Mouse (Mus musculus) embryonic facial prominence, embryonic 14.5 days (tissue): Measurements from ENCODE around the gene Gm21119. TPM values are rescaled to one million over a fixed set of nuclear protein-coding genes. Genes with fewer than 3 reads are reported as not detected.
"Not testable (repeated sequence)": the region's sequence is repeated elsewhere in the genome, so short reads cannot be mapped to it uniquely, and the experiment has no call there.

Source experiments
- ATAC-seq: fragments of 200-750 bp; cut with Nextera tagmentation; 2 replicates; pipeline ENCODE4 v1.8.0; 2017; ENCODE audit warnings: low read depth, moderate number of reproducible peaks, moderate TSS enrichment
- DNase-seq: peaks from one replicate; pipeline ENCODE4 v3.0.0-alpha.2; 2015; ENCODE audit warnings: low spot score
- H3K27ac ChIP-seq: fragments of 300-500 bp; sonication (generic); replicated peaks from 2 replicates; pipeline ENCODE4 v1.5.1; 2014; ENCODE audit warnings: low read depth, mild to moderate bottlenecking, low read length, moderate library complexity
- H3K27me3 ChIP-seq: fragments of 300-500 bp; sonication (generic); replicated peaks from 2 replicates; pipeline ENCODE4 v1.6.1; 2014; ENCODE audit warnings: low read length; ENCODE audit not compliant: control insufficient read depth, insufficient read depth
- H3K36me3 ChIP-seq: fragments of 300-500 bp; sonication (generic); 2 replicates; pipeline ENCODE4 v1.6.1; 2014; ENCODE audit warnings: low read length, mixed read lengths; ENCODE audit not compliant: control insufficient read depth, insufficient read depth
- H3K4me1 ChIP-seq: fragments of 300-500 bp; sonication (generic); 2 replicates; pipeline ENCODE4 v1.6.1; 2014; ENCODE audit warnings: antibody characterized with exemption, low read length; ENCODE audit not compliant: control insufficient read depth, insufficient read depth
- H3K4me2 ChIP-seq: fragments of 300-500 bp; sonication (generic); 2 replicates; pipeline ENCODE4 v1.6.1; 2014; ENCODE audit warnings: low read depth, mild to moderate bottlenecking, low read length, moderate library complexity, mixed read lengths
- H3K4me3 ChIP-seq: fragments of 300-500 bp; sonication (generic); 2 replicates; pipeline ENCODE4 v1.5.1; 2014; ENCODE audit warnings: low read depth, mild to moderate bottlenecking, low read length
- H3K9ac ChIP-seq: fragments of 300-500 bp; sonication (generic); 2 replicates; pipeline ENCODE4 v1.6.1; 2014; ENCODE audit warnings: low read depth, mild to moderate bottlenecking, low read length, moderate library complexity, mixed read lengths
- H3K9me3 ChIP-seq: fragments of 300-500 bp; sonication (generic); 2 replicates; pipeline ENCODE4 v1.6.1; 2016; ENCODE audit warnings: low read length; ENCODE audit not compliant: control insufficient read depth
- WGBS: fragments of 180-500 bp; shearing (Covaris S2); extraction: QIAGEN DNeasy Blood & Tissue Kit; methylation state at CpG from one replicate; pipeline ENCODE4 v1.1.7; 2014; 5-methylcytosine and 5-hydroxymethylcytosine counted together
- polyA plus RNA-seq: library from polyadenylated mRNA; unstranded; fragments of >200 nt; fragmentation: Nextera tagmentation; extraction: Ambion mirVana; gene quantifications from 2 replicates; pipeline ENCODE4 v1.2.1, GENCODE M21; 2014

The Gm21119 gene
- polyA plus RNA-seq, 1 experiment from 2014 or later, result not detected

- not testable (repeated sequence) for H3K9me3 ChIP-seq, DNase-seq, H3K27me3 ChIP-seq, H3K9ac ChIP-seq, ATAC-seq, H3K36me3 ChIP-seq, H3K4me2 ChIP-seq, H3K4me1 ChIP-seq, H3K4me3 ChIP-seq, H3K27ac ChIP-seq
- 59% methylated on average over 1 of the region's 1 CpGs for WGBS
These were observed 16.0 kb downstream of the Gm21119 start for GRCm38 (mm10) chr8:20630766-20631165.

DNA sequence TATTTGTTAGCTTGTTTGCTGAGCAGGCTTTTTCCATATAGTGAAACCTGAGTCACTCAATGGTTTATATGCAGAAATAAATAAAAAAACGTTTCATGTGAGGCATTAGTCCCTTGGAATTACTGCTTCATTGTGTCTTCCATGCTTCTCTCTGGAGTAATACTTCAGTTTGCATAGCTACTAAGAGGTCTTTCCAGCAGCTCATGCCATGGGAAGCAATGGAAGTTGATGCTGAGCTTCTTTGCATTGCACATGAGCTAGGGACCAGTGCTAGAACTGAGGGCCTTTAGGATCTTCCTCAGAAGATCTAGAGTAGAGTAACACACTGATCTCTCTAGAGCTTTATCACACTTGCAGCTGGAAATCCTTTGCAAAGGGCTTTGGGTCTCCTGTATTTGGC, 23.2 kb downstream of the Gm21119 start:
- not testable (repeated sequence) for H3K4me3 ChIP-seq, H3K9ac ChIP-seq, H3K4me2 ChIP-seq, H3K27me3 ChIP-seq, H3K4me1 ChIP-seq, DNase-seq, H3K9me3 ChIP-seq, H3K36me3 ChIP-seq, H3K27ac ChIP-seq, ATAC-seq
- no CpG with 5 or more reads among the region's 1 CpGs for WGBS

- not testable (repeated sequence) for H3K9ac ChIP-seq, DNase-seq, H3K4me1 ChIP-seq, H3K36me3 ChIP-seq, ATAC-seq, H3K27ac ChIP-seq, H3K27me3 ChIP-seq, H3K4me3 ChIP-seq, H3K9me3 ChIP-seq, H3K4me2 ChIP-seq
- no CpG with 5 or more reads among the region's 1 CpGs for WGBS
These were observed 28.8 kb downstream of the Gm21119 start for GRCm38 (mm10) chr8:20643536-20643935.

DNA sequence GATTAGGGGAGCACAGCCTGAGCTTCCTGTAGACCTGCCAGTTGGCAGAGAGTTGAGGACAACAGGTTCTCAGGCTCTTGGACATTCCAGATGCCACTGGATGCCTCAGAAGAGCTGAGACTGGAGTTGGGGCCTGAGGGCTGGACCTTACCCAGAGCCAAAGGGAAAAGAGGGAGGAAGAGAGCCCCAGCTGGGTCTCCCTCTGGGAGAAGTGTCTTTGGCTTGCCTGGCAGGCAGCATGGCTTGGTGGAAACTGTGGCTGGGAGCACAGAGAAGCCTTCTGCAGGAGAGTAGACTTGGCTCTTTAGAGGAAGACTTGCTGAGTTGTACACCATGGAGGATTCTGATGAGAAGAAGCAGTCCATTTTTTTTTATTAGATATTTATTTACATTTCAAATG, 38.3 kb downstream of the Gm21119 start:
- not testable (repeated sequence) for H3K4me3 ChIP-seq, H3K27me3 ChIP-seq, DNase-seq, H3K9me3 ChIP-seq, H3K27ac ChIP-seq, ATAC-seq, H3K4me1 ChIP-seq, H3K9ac ChIP-seq, H3K4me2 ChIP-seq, H3K36me3 ChIP-seq

- not testable (repeated sequence) for H3K36me3 ChIP-seq, DNase-seq, H3K4me3 ChIP-seq, H3K9ac ChIP-seq, H3K4me1 ChIP-seq, H3K27me3 ChIP-seq, H3K27ac ChIP-seq, H3K4me2 ChIP-seq, ATAC-seq, H3K9me3 ChIP-seq
These were observed 63.7 kb downstream of the Gm21119 start for GRCm38 (mm10) chr8:20678418-20678817.
